Comparison of ENCODE assay signal across 1 mouse cellular context in the genomic region with DNA sequence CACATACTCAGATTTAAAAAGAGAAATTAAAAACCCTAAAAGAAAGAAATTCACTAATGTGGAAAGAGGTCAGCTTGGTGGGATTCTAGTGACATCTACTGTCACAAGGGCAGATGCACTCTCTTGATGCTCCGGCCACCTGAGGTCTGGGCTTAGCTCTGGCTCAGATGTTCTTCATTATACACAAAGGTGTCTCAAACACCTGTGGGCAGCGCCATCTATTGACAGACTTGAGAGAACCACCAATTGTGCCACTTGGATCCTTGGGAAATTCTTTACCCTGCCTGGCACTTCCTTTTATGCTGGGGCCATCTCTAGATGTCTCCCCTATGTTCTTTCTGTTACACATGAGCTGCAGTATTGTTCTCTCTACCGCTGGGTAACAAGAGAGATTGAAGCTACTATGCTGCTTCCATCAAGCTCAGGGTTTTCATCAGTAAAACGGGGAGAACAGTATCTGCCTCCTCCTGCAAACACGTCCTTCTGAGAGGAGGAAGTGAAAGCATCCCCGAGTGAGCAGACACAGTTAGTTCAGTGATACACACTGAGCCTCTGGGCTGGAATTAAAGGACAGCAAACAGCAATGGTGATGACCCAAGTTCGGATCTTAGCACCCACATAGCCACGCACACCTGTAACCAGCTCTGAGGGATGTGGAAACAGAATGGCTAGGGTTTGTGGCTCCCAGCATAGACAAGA.
A peak's percentile ranks its signal among the peaks of the same experiment; 100 is the strongest.
TF ChIP-seq lines count a peak whose summit lies in the region.

No protein-coding gene starts in this region.

TF ChIP-seq in ES-E14, 5 proteins besides CTCF, POLR2A, EP300 and RAD21:
- 0 out of 2 replicates have a peak, but pooled peaks have one; percentile 2 for TF ChIP-seq ZC3H11A (IDR thresholded peaks at IDR 0.05; ENCODE audit: borderline replicate concordance, low read depth, low read length)
- TF ChIP-seq MAFK (IDR thresholded peaks at IDR 0.05; ENCODE audit: insufficient read depth, low read depth, low read length): no peak
TF ChIP-seq in ES-E14: peak in this region for 1.
